Mouse (Mus musculus): ENCODE measurements around the gene Gm44502.
"Not testable (repeated sequence)": the region's sequence is repeated elsewhere in the genome, so short reads cannot be mapped to it uniquely, and the experiment has no call there.

The Gm44502 gene

DNA sequence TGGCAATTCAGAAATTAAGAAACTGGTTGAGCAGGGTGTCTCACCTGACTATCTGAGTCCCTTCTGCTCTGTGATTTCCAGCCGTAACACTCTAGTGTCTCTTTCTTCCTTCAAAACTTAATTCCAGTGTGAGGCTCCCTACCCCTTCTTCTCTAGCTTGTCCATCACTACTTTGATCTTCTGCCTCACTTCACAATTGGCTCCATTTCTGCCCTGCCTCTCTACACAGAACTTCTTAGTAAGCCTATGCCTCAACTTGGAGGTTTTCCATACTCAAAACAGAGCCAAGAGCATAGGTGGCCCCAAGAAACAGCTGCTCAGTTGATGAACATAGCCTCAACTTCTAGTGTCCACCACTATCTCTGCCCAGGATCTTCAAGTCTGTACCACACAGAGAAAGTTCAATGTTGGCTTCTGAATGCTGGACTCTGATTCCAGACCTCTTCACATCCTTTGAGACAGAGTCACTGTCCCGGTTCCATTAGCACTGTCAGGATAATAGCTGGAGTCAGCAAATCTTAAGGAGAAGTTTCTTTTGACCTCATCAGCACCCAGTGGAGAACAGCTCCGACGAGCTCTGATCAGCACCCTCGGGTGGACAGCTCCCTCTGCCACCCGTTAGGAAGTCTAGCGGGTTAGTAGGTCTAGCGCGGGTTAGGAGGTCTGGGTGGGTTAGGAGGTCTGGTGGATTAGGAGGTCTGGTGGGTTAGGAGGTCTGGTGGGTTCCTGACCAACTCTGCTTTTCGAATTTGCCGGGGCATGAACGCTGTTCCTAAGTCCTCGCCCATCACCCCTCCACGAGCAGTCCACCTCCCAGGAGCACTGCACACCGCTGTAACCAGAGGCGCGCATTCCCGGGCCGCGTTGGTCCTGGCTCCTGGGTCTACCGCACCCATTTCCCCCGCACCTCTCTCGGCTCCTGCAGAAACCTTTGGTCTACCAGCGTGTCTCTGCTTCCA, 23.7 kb upstream of the Gm44502 start:
- DNase-seq = peak; percentile 65

DNA sequence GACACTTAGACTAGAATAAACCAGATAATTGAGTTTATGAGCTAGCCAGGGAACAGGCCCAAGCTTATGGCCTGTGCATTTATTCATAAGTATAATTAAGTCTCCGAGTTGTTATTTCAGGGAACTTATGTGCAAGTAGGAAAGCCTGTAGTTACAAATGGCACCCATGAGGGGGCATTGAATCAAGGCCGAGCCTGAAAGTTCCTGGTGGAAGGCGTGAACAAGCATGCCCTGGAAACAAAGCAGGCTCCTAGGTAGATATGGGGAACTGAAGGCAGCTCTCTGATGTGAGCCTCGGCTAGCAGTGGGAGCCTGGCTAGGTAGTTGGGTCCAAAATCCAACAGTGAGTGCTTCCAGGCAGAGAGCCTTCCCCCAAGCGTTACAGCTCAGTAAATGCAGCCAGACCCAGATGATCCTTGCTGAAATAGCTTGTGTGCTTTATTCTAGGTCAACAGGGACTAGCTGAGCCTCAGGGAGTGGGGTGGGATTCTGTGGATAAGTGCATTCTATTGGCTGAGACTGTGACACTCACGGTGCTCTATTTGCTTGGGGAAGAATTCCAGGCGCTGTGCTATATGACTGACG, 13.1 kb upstream of the Gm44502 start:
- DNase-seq = no peak

DNA sequence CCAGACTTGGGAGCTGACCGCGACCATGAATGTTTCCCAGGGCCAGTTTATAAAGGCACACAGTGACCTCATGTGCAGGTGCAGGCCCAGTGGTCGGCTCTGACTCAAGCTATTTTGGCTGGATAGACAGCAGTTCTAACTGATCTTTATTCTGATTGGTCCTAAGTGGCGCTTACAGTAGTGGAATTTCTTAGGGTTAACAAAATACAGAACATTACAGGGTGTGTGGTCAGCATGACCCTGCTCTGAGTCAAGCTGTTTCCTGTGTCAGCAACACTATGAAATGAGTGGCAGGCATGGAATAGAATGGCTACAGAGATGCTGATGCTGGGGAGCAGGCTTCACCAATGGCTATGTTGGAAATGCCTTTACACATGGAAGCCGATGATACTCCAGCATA, 6.4 kb upstream of the Gm44502 start:
- no peak for DNase-seq

DNA sequence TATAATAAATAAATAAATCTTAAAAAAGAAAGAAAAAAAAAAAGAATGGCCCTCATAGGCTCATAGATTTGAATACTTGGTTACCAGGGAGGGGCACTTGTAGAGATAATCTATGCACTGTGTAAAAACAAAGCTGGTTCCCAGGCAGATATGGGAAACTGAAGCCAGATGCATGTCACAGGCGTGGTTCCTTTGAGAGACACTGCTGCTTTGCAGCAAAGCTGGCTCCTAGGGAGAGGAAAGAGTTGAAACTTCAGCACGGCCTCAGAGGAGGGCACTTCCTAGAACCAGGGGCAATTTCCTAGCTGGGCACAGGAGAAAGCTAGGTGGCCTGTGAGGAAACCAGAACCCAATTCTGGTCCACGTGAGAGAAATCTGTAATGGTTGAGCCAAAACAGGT, 4.6 kb upstream of the Gm44502 start:
- DNase-seq = no peak

DNA sequence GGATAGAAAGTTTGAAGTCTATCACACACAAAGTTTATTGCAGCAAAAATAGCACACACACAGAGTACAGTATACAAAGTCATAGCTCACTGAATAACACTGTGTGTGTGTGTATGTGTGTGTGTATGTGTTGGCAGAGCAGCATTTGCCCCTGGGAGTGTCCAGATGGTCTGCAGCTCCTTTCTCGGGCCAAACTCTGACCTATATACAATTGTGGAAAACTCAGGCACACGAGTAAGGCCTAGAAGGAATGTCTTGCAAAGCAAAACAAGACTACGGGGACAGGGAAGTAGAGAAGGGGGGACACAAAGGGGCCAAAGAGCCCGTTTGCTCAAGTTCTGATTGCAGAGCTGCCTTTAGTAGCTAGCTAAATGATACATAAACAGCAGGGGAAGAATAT, 3.5 kb upstream of the Gm44502 start:
- DNase-seq = no peak

DNA sequence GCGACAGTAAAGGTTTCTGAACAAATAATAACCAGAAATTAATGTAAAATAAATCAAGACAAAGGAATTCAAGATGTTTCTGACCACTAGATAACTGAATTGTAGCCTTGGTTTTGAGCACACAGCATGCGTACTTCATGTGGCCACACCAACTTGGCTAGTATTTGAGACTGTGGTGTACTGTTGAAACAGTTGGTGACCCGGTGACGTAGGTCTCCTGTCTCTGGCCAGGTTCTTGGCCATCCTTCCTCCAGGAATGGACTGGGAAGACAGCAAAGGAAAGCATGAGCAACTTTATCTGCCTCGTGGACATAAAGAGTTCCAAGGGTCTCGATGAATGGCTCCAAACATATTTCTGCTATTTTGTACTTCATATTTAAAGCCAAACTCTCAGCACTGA, 2.3 kb upstream of the Gm44502 start:
- DNase-seq = no peak

DNA sequence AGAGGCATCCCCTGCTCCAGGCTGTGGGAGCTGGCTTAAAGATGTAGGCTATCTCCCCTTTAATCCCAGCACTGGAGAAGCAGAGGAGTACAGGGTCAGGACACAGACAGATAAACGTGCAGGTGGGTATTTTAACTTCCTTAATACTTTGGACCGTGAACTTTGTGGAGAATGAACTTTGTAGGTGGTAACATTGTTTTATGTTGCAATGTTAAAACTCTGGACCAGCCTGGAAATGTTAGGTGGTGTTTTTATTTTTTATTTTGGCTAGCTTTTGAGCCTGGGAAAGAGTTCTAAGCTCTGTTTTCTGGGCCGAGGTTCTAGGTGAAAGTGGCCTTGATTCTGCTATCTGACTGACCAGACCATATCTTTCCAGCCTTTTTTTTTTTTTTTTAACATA, 1.8 kb upstream of the Gm44502 start:
- no peak for DNase-seq

DNA sequence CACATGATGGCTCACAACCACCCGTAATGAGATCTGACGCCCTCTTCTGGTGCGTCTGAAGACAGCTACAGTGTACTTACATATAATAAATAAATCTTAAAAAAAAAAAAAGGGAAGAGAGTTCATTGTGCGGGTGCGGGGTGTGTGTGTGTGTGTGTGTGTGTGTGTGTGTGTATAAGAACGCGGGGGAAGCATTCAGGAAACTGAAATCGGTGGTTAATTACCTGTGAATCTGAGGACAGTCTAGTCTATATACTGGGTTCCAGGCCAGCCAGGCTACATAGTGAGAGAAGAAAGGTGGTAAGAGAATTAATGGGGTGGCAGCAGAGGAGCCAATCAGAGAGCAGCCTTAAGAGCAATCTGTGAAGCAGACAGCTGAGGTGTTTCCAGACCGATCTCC, 1.3 kb upstream of the Gm44502 start:
- not testable (repeated sequence) for DNase-seq

DNA sequence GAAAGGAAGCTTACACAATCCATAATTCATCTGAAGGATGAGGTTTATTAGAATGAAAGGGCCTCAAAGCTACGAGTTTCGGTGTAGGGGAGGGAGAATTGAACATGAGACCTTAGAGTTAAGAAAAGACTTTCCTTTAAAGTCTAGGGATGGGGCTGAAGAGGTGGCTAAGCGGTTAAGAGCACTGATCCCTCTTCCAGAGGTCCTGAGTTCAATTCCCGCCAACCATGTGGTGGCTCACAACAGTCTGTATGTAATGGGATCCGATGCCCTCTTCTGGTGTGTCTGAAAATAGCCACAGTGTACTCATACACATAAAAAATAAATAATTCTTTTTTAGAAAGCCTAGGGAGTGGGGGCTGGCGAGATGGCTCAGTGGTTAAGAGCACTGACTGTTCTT, 845 bp upstream of the Gm44502 start:
- no peak for DNase-seq

DNA sequence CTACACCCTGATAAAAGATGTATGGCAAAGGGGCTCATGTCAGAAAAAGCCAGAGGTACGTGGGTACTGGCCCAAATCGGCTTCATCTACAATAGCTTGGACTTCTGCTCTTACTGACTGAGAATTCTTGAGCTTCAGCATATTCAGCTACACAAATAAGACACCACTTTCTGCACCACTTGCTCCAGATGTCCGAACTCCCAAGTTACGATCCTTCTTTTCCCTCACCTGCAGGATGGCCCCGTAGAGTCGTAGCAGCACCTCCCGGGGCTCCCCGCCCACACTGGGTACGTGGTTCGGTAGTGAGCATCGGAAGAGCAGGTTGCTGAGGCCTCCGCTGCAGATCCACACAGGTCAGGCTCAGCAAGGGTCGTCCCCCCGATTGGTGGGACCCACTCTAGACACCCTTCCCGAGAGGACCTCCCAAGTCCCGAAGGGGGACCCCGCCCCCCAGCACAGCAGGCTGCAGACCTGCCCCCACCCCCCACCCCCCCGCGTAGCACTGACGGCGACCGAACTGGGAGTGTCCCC, 610 bp downstream of the Gm44502 start:
- no peak for DNase-seq

DNA sequence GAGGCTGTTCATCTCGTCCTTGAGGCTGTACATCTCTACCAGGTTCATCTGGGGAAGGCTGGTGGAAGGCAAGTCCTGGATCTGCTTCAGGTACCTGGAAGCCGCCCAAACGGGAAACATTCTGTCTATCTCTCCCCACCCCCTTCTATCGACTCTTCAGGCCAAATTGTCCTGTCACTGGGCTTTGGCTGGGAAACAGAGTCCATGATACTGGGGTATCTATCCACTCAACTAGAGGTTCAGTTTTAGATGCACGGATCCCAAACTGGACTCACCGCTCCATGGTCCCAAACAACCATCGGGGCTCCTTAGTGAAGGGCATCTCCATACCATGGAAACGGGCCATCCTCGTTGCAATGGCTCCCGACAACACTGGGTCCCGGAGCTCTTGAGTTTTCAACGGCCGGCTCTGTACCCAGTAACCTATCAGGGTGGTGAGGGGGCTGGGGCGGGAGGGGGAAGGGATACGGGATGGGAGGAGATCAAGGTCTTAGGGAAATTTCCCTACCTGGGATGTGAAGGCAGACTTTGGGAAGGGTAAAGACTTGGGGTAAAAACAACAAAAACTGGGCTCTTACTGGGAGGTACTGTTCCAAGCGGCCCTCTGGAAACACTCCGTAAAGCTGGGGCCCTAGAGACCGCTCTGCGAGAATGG, 1.2 kb downstream of the Gm44502 start:
- DNase-seq = no peak

DNA sequence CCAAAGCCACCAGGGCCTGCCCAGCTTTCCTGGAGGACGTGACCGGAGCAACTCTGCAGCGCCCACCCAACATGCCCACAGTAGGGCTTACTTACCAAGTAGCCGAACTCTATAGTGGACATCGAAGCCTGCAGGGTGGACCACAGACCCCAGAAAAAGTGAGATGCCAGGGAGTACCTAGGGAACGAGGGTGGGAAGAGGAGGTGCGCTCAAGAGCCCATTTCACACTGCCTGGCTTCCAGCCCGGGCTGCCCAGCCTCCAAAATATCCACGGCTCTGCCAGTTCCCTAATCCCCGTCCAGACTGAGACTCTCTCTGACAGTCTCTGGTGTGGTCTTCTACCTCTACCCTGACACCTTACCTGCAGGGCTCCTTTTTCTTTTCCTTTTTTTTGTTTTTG, 2.8 kb downstream of the Gm44502 start:
- DNase-seq = no peak

DNA sequence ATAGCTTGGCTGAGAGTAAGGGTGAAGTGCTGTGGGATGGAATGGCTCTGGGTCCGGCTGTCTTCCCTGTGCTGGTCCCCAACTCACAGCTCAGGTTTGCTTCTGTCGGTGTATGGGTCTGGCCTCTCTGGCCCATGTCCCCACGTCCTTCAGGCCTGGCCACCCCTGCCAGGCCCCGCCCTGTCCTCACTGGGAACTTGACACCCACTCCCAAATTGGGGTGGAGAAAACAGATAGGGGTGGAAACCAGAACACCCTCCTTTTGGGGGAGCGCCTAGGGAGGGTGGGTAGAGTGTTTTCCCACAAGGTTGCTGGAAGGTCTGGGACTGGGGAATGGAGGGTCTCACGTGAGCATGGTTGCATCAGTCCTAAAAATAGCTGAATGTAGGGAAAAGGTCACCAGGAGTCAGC, 3.8 kb downstream of the Gm44502 start, which contains the start of gene Cpt1b:
Gene Cpt1b, minus strand, starts transcription at position 153 of the 411 bp plus-strand sequence.
- peak; percentile 59 for DNase-seq

DNA sequence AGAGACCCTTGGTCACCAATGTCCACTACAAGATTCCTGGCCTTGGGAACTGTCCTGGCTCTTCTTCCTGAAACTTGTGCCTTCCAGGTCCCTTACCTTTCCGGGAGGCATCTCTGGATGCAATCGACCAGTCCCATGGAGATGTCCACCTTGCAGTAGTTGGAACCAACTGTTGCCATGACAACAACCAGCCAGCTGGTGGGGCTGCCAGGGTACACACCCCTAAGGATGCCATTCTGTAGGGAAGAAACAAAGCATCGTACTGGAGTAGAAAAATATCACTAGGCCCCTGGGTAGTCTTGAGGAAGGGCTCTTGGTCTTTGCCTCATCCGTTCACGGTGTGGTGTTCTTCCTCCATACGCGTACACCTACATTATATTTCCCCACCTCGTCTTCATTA, 4.9 kb downstream of the Gm44502 start:
- no peak for DNase-seq

DNA sequence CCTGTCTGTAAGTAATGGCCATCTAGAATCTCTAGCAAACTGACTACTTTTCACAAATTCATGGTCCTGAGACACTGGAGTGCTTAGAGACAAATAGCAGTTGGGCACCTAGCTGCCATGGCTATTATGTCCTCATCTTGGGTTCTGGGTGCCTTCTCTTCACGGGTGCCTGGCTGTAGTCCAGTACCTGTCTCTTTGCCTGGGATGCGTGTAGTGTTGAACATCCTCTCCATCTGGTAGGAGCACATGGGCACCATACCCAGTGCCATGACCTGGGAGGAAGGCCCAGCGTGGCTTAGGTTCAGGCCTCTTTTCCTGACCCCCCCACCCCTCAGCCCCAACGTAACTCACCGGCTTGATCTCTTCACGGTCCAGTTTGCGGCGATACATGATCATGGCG, 7.6 kb downstream of the Gm44502 start:
- no peak for DNase-seq

DNA sequence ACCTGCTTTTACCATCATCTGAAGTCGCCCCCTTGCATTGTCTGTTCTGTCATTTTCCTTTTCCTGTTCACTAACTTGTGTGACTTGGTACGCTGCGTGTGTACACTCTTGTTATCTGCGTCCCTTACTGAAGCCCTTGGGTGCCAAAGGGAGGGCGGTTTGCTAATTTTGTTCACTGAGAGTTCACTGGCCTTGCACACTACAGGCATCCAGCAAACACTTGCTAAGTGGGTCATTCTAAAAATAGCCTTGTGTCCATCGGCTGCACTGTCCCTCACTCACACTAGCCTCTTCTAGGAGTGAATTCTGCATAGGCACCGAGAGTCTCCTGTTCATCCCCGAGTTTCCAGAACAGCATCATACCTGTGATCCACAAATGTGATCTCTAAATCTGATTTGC, 14.2 kb downstream of the Gm44502 start:
- no peak for DNase-seq

DNA sequence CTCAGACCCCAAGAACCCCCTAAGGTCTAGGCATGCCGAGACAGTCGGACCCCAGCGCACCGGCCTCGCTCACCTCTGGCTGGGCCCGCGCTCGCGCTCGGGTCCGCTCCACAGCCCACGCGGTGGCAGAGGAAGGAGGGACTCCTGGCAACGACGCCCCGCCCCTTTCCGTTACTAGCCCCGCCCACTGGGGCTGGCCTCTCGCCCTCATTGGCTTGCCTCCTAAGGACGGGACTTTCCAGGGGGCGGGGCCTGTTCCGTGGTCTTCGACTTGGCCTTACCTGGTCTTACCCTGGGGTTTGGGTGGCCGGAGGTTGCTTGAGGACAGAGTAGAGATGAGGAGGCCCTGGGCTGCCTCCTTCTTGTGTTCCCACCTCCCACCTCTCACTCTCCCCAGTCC, 19.4 kb downstream of the Gm44502 start, which contains the start of gene Syce3:
Gene Syce3, minus strand, starts transcription at position 386 of the 400 bp plus-strand sequence.
- no peak for DNase-seq

DNA sequence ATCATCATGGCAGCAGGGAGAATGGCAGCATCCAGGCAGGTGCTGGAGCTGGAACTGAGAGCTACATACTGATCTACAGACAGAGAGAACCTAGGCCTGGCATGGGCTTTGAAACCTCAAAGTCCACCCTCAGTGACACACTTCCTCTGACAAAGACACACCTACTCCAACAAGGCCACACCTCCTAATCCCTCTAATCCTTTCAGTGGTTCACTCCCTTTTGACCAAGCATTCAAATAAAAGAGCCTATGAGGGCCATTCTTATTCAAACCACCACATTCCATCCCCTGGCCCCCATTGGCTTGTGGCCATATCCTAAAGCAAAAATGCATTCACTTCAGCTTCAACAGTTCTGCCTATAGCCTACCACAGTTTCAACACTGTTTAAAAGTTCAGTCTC, 22.8 kb downstream of the Gm44502 start:
- DNase-seq = no peak

DNA sequence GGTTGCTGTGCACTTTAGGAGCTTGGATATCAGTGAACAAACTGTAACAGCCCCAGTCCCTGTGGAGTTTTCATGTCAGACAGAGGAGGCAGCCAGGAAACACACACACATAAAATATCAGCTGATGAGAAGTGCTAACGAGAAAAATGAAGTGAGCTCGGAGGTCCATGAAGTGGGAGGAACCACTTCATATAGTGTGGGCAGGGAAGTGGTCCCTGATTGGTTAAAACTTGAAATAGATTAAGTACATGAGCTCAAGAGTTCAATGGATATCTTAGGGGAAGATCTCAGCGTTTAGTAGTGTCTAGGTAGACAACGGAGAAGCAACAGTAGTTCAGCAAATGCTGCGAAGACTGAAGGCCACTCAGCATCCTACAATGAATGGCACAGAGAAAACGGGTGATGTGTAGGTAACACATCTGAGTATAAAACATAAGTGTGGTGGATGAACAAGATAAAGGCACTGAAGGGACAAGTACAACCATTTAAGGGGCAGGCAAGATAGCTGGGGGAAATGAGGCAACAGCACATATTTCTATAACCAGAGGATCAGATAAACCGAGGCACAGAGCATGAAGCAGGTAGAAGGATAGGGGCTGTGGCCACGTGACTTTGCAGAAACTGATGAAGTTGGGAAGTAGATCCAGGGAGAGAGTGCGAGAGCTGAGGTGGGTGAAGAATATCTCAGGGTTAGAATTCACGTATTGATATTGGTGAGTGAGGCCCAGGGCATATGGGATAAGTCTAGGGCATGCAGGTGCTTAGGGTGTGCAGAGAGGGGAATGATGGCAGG, 24.5 kb downstream of the Gm44502 start:
- DNase-seq = no peak

DNA sequence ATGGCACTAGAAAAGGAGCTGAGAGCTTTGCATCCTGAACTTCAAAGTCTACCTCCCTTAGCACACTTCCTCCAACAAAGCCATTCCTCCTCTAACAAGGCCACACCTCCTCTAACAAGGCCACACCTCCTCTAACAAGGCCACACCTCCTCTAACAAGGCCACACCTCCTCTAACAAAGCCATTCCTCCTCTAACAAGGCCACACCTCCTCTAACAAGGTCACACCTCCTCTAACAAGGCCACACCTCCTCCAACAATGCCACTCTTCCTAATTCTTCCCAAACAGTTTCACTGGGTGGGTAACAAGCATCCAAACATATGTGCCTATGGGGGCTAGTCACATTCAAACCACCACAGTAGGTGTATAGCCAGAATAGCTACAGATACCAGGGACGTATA, 27.0 kb downstream of the Gm44502 start:
- no peak for DNase-seq

DNA sequence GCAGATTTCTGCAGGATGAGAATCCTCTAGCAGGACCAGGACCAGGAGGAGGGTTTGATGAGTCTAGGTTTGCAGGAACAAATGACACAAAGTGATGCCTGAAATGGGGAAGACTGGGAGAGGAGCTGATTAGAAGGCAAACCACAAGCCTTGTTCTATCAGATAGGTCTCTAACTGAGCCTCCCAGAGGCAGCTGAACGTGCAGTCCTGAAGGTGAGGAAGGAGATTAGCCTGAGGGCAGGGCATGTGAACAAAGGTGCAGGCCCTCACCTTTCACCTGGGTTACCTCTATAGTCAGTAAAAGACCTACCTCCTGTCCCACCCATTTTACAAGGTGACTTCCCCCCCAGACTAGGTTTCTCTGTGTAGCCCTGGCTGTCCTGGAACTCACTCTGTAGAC, 29.8 kb downstream of the Gm44502 start:
- DNase-seq = no peak

DNA sequence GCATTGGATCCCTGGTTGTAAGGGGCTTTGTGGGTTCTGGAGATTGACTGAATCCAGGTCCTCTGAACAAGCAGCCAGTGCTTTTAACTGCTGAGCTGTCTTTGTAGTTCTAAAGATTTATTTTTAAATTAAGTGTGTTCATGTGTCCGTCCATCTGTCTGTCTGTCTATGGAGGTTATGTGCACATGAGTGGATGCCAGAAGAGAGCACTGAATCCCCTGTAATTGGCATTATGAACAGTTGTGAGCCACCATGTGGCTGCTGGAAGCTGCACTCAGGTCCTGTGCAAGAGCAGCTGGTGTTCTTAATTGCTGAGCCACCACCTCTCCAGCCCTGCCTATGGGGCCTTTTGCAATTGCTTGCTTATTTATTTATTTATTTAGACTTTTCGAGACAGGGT, 31.4 kb downstream of the Gm44502 start:
- no peak for DNase-seq

DNA sequence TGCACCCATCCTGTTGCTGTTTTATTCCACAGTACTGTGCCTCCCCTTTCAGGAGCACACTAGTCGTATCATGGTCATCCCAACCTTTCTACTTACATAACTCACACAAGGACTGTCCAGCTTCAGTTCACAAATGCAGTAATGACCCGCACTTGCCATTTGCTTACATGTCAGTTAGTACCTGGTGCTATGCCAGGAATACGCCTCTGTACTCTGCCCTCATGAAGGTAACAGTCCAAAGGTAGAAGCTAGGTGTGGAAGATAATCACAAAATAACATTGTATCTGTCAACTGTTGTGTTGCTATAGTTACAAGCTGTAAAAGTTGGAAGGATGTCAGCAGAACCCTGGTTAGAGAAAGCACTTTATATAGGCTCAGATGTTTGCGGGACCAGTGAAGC, 32.6 kb downstream of the Gm44502 start:
- peak; percentile 40 for DNase-seq
